Mouse (Mus musculus) forebrain, embryonic 13.5 days (tissue): ENCODE results near the gene Dhx8. TPM values are rescaled to one million over a fixed set of nuclear protein-coding genes. Genes with fewer than 3 reads are reported as not detected.

ENCODE experiments used
- ATAC-seq: fragments of 200-750 bp; cut with Nextera tagmentation; 2 replicates; pipeline ENCODE4 v1.8.0; 2017
- H3K27ac ChIP-seq: fragments of 300-500 bp; sonication (generic); 2 replicates; pipeline ENCODE4 v1.5.1; 2015; ENCODE audit warnings: inconsistent platforms, mild to moderate bottlenecking, moderate library complexity
- H3K27me3 ChIP-seq: fragments of 300-500 bp; sonication (generic); 2 replicates; pipeline ENCODE4 v1.6.1; 2015; ENCODE audit warnings: mild to moderate bottlenecking, inconsistent platforms
- H3K36me3 ChIP-seq: fragments of 300-500 bp; sonication (generic); 2 replicates; pipeline ENCODE4 v1.6.1; 2015; ENCODE audit warnings: mild to moderate bottlenecking, inconsistent platforms; ENCODE audit not compliant: poor library complexity, severe bottlenecking
- H3K4me1 ChIP-seq: fragments of 300-500 bp; sonication (generic); 2 replicates; pipeline ENCODE4 v1.6.1; 2015; ENCODE audit warnings: inconsistent platforms
- H3K4me2 ChIP-seq: fragments of 300-500 bp; sonication (generic); 2 replicates; pipeline ENCODE4 v1.6.1; 2015; ENCODE audit warnings: inconsistent platforms, mild to moderate bottlenecking, moderate library complexity
- H3K4me3 ChIP-seq: fragments of 300-500 bp; sonication (generic); 2 replicates; pipeline ENCODE4 v1.5.1; 2015; ENCODE audit warnings: mild to moderate bottlenecking, inconsistent platforms
- H3K9ac ChIP-seq: fragments of 300-500 bp; sonication (generic); 2 replicates; pipeline ENCODE4 v1.6.1; 2015; ENCODE audit warnings: mild to moderate bottlenecking, inconsistent platforms
- H3K9me3 ChIP-seq: fragments of 300-500 bp; sonication (generic); replicated peaks from 2 replicates; pipeline ENCODE4 v1.6.1; 2016; ENCODE audit warnings: inconsistent platforms
- whole genome bisulfite sequencing: fragments of 180-500 bp; shearing (Covaris S2); methylation state at CpG from one replicate; pipeline ENCODE4 v1.1.7; 2015; 5-methylcytosine and 5-hydroxymethylcytosine counted together
- polyA plus RNA-seq: library from polyadenylated mRNA; unstranded; fragments of >200 nt; fragmentation: Nextera tagmentation; extraction: Ambion mirVana; gene quantifications from 2 replicates; pipeline ENCODE4 v1.2.1, GENCODE M21; 2015

Dhx8 gene
- polyA plus RNA-seq, 1 experiment from 2014 or later = 44.8 TPM

DNA sequence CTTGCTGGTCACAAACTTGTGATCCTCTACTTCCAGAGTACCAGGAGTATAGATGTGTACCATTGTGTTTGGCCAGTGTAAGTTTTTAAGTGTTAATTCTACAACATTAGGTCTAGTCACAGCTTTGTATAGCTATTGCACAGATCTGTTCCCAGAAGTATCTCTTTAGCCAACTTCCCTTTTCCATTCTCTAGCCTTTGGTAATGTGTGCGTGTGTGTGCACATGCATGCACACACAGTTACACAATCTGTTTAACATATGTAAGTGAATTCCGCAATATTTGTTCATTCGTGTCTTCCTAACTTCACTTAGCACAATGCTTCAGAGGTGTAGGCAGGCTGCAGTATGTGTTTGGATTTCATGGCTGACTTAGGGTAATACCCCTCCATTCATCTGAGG is 26.8 kb downstream of the Dhx8 start:
- H3K27me3 ChIP-seq = no peaks in the 10 kb centered on the region
- no peaks in the 10 kb centered on the region for H3K4me1 ChIP-seq
- no peak overlapping the region for H3K27ac ChIP-seq
- peaks cover 89% of the 10 kb centered on the region for H3K36me3 ChIP-seq
- H3K9ac ChIP-seq = no peak overlapping the region
- H3K4me3 ChIP-seq = no peak overlapping the region
- no peaks in the 10 kb centered on the region for H3K9me3 ChIP-seq
- no peak for ATAC-seq
- H3K4me2 ChIP-seq = no peak overlapping the region
- 98% methylated on average over 3 of the region's 3 CpGs for WGBS

DNA sequence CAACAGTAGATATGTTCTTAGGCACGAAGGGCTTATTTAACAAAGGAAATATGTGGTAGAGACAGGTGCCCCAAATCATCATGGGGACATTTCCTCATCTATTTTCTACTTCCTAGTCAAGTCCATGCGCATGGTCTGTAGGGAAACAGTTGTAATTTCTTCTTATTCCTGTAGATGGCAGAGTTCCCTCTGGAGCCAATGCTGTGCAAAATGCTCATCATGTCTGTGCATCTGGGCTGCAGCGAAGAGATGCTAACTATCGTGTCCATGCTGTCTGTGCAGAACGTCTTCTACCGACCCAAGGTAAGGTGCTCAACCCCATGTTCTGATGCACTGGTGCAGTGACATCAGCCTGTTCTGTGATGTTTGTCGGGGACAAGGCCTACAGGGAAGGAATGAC is 31.0 kb downstream of the Dhx8 start:
- Histone ChIP-seq H3K27me3 (no peaks in the 10 kb centered on the region), H3K4me2 (no peak overlapping the region), H3K36me3 (peaks cover 89% of the 10 kb centered on the region), H3K9ac (no peak overlapping the region), H3K27ac (no peak overlapping the region), H3K4me3 (no peak overlapping the region), H3K9me3 (no peaks in the 10 kb centered on the region), H3K4me1 (no peaks in the 10 kb centered on the region)
- ATAC-seq = no peak
- WGBS = 53% methylated on average over 7 of the region's 7 CpGs

DNA sequence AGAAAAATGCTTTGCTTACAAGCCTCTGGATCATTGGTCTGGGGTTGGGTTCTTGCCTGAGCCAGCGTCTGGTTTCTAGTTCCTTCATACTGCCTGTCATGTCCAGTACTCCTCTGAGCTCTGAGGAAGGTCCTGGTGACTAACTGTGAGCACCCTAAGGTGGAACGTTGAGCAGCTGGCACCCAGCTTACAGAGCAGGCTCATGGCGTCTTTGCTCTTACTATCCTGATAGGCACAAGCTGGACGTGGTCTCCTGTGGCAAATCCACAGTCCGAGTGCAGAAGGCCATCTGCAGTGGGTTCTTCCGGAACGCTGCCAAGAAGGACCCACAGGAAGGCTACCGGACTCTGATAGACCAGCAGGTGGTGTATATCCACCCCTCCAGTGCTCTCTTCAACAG is 31.8 kb downstream of the Dhx8 start:
- 96% methylated on average over 8 of the region's 8 CpGs for WGBS
- no peaks in the 10 kb centered on the region for H3K27me3 ChIP-seq

DNA sequence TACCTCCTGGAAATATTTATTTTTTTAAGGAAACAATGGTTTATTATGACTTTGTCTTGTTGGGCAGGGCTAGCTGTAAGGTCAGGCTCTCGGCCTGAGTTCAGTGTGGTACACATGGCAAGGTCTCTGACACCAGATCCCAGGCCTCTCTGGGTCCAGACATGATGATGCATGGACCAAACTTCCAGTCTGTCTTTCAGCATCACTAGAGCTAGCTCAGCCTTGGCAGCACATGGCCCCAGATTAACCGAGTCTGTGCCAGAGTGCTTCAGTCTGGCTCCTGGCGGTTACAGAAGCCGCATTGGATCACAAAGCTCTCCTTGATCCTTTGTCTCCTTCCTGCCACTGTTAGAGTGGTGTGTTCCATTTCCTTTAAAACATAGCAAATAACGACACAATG is 34.6 kb downstream of the Dhx8 start:
- no peak for ATAC-seq

More for the DNA sequence above, 31.8 kb downstream of the Dhx8 start:
- Histone ChIP-seq H3K36me3 (peaks cover 89% of the 10 kb centered on the region), H3K4me2 (no peak overlapping the region), H3K4me3 (no peak overlapping the region), H3K9ac (no peak overlapping the region), H3K4me1 (no peaks in the 10 kb centered on the region), H3K27ac (no peak overlapping the region), H3K9me3 (no peaks in the 10 kb centered on the region)
- no peak for ATAC-seq

DNA sequence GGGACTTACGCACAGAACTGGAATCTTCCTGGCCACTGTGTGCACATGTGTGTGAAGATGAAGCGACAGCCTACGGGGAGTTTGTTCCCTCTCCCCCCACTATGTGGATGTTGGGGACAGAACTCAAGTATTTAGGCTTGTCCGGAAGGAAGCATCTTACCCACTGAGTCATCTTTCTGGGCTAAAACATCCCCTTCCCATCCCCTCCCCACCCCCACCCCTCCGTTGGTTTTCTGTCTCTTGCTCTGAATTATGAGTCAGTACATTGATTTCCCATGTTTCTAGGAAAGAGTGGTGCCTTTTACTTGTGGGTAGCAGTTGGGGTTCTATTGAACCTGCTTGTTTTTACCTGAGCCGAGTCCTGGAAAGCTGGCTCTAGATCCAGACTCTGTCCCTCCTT is 36.0 kb downstream of the Dhx8 start:
- H3K4me1 ChIP-seq = peaks cover 13% of the 10 kb centered on the region
- no peak for ATAC-seq
- H3K36me3 ChIP-seq = peaks cover 64% of the 10 kb centered on the region
- no peak overlapping the region for H3K27ac ChIP-seq
- no peak overlapping the region for H3K4me2 ChIP-seq
- no peak overlapping the region for H3K9ac ChIP-seq
- WGBS = 91% methylated on average over 6 of the region's 6 CpGs
- peaks cover 30% of the 10 kb centered on the region for H3K27me3 ChIP-seq
- H3K4me3 ChIP-seq = no peak overlapping the region
- no peaks in the 10 kb centered on the region for H3K9me3 ChIP-seq

More for the DNA sequence above, 34.6 kb downstream of the Dhx8 start:
- H3K9ac ChIP-seq = no peak overlapping the region
- H3K27me3 ChIP-seq = peaks cover 18% of the 10 kb centered on the region
- H3K9me3 ChIP-seq = no peaks in the 10 kb centered on the region
- H3K36me3 ChIP-seq = peaks cover 71% of the 10 kb centered on the region
- WGBS = 70% methylated on average over 5 of the region's 5 CpGs
- peaks cover 6% of the 10 kb centered on the region for H3K4me1 ChIP-seq
- no peak overlapping the region for H3K4me3 ChIP-seq
- H3K27ac ChIP-seq = no peak overlapping the region
- H3K4me2 ChIP-seq = no peak overlapping the region

DNA sequence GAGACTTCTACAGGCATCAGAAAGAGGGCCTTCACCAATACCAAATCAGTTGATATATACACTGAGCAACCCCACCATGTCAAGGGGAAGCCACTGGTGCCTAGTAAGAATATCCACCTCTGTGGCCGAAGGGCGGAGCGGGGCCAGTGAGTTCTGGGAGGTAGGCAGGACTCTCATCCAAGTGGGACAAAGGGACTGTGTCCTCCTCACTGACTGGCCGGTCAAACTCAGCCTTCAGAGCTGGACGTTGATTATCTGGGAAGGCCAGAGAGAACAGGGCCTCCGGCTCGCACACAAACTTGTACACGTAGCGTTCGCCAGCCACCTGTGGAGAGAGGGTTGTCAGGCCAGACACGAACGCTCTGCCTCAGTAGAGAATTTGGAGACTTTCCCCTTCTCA is 37.5 kb downstream of the Dhx8 start:
- no peaks in the 10 kb centered on the region for H3K9me3 ChIP-seq
- no peak overlapping the region for H3K9ac ChIP-seq
- no peak overlapping the region for H3K4me2 ChIP-seq
- 84% methylated on average over 12 of the region's 12 CpGs for WGBS
- ATAC-seq = no peak
- H3K4me1 ChIP-seq = peaks cover 13% of the 10 kb centered on the region
- H3K27ac ChIP-seq = no peak overlapping the region
- H3K4me3 ChIP-seq = no peak overlapping the region
- H3K36me3 ChIP-seq = peaks cover 50% of the 10 kb centered on the region
- peaks cover 43% of the 10 kb centered on the region for H3K27me3 ChIP-seq

DNA sequence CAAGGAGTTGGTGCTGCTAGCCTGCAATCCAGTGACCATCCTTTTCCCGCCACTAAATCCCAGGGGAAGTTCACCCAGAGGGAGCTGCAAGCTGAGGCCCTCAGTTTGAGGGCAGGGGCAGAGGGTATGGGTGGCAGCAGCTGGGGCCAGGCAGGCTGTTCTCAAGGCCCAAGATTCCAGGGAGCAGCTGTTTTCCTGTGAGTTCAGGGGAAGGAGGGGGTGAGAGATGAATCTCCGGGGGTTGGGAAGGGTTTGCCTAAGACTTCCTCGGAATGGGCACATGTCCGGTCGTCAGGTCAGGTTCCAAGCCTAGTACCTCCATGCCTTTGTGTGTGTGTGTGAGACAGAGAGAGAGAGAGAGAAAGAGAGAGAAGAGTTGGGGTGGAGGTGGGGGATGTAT is 39.3 kb downstream of the Dhx8 start:
- Histone ChIP-seq H3K27me3 (peaks cover 48% of the 10 kb centered on the region), H3K4me3 (no peak overlapping the region), H3K9ac (no peak overlapping the region), H3K9me3 (no peaks in the 10 kb centered on the region), H3K4me1 (peaks cover 13% of the 10 kb centered on the region), H3K27ac (no peak overlapping the region), H3K4me2 (peak overlapping the region; percentile 54), H3K36me3 (peaks cover 33% of the 10 kb centered on the region)
- 9% methylated on average over 5 of the region's 5 CpGs for WGBS
- ATAC-seq = no peak

DNA sequence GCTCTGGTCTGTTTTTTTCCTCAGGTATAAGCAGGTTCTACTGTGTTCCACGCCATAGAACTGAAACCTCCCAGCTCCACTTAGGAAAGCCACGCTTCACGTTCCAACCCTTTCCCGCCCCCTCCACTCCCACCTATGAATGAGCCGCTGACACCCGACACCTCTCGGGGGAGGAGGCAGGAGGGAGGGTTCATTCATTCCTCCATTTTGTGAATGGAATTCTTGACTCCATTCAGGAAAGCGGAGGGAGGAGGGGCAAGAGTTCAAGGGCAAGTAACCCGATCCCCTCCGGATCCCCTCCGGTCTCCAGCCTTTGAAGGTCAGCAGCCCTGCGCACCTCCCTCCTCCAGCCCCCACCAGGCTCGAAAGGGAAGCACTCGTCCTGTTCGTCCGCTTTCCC is 39.7 kb downstream of the Dhx8 start:
- Histone ChIP-seq H3K27ac (no peak overlapping the region), H3K4me1 (peaks cover 13% of the 10 kb centered on the region), H3K4me2 (peak overlapping the region; percentile 54), H3K9me3 (no peaks in the 10 kb centered on the region), H3K4me3 (no peak overlapping the region), H3K9ac (no peak overlapping the region), H3K36me3 (peaks cover 29% of the 10 kb centered on the region), H3K27me3 (peaks cover 50% of the 10 kb centered on the region)
- ATAC-seq = peak; percentile 38; the same call in 1 of the 2 replicates
- WGBS = 0% methylated on average over 16 of the region's 16 CpGs

DNA sequence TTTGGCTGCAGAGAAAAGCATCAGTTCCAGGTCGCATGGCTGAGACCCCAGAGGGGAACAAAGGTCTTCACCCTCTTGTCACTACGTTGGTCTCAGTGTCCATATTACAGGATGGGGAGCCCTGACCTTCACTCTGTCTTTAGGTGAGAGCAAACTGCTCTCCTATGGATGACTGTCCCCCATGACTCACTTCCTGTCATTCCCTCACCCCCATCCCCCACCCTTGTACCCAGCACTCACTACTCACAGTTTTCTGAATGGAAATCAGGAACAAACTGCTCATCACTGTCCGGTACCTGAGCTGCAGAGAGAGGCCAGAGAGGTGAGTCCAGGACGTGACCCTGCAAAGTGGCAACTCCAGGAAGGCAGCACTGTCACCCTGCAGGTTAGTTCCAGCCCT is 44.1 kb downstream of the Dhx8 start:
- WGBS = 74% methylated on average over 4 of the region's 4 CpGs
- H3K27ac ChIP-seq = no peak overlapping the region
- no peak overlapping the region for H3K4me2 ChIP-seq
- no peak overlapping the region for H3K9ac ChIP-seq
- H3K36me3 ChIP-seq = no peaks in the 10 kb centered on the region
- no peaks in the 10 kb centered on the region for H3K9me3 ChIP-seq
- no peak overlapping the region for H3K4me3 ChIP-seq
- peaks cover 11% of the 10 kb centered on the region for H3K4me1 ChIP-seq
- H3K27me3 ChIP-seq = peaks cover 63% of the 10 kb centered on the region
- no peak for ATAC-seq

DNA sequence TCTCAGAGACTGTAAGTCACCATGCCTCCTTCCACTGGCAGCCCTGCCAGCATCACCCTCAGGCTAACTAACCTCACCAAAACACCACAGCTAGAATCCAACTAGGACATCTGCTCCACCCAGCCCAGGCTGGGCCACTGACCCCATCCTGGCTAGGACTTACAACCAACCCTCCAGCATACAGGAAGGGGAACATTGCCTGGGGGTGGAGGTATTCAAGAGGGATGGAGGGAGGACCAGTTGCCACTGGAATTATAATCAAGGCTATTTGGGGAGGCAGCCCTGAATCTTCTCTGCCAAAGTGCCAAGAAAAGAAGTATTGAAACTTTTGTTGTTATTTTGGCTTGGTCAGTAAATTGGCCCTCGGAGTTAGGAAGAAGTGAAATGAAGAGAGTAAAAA is 50.4 kb downstream of the Dhx8 start:
- Histone ChIP-seq H3K27me3 (peaks cover 87% of the 10 kb centered on the region), H3K4me2 (no peak overlapping the region), H3K36me3 (no peaks in the 10 kb centered on the region), H3K4me3 (no peak overlapping the region), H3K9me3 (no peaks in the 10 kb centered on the region), H3K27ac (no peak overlapping the region), H3K4me1 (peaks cover 21% of the 10 kb centered on the region), H3K9ac (no peak overlapping the region)
- no peak for ATAC-seq
- WGBS = 52% methylated on average over 1 of the region's 1 CpGs

DNA sequence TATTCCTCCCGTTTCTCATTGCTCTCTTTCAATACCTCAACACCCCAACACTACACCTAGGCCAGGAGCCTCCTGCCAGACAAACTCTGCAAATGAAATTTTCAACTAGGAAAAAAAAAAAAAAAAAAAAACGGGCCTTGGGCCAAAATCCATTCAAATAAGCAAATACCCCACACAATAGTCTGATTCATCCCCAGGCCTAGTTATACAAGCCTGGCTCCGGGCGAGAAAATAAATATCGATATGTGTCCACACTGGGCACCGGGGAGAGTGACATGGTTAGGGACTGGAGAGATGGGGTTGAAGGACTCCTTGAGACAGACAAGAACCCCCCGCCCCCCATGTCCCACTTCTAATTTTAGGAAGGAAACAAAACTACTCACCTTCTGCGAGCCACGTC is 50.9 kb downstream of the Dhx8 start:
- no peak overlapping the region for H3K9ac ChIP-seq
- H3K9me3 ChIP-seq = no peaks in the 10 kb centered on the region
- H3K36me3 ChIP-seq = no peaks in the 10 kb centered on the region
- peaks cover 89% of the 10 kb centered on the region for H3K27me3 ChIP-seq
- peak overlapping the region; percentile 96 for H3K4me2 ChIP-seq
- WGBS = 15% methylated on average over 9 of the region's 9 CpGs
- H3K4me3 ChIP-seq = peak overlapping the region; percentile 51
- H3K4me1 ChIP-seq = peaks cover 21% of the 10 kb centered on the region
- ATAC-seq = no peak
- H3K27ac ChIP-seq = no peak overlapping the region

DNA sequence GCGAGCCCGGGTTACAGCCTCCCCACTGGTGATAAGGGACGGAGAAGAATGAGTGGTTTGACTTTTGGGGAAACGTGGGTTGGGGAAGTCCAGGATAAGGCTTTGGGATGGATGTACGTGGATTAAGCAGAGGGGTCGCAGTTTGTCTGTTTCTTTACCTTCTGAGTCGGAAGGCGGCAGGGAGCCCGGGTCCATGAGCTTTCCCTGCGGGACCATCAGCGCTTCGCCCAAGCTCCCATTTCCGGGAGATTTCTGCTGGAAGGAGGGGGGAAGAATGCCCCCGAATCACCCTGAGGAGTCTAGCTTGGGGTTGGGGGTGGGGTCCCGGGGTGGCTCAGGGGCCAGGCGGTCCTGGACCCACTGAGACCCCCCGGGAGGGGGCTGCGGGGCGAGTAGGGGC is 51.4 kb downstream of the Dhx8 start:
- H3K9ac ChIP-seq = peak overlapping the region; percentile 43
- peak overlapping the region; percentile 51 for H3K4me3 ChIP-seq
- peak overlapping the region; percentile 96 for H3K4me2 ChIP-seq
- WGBS = under 1% methylated on average over 19 of the region's 19 CpGs
- H3K9me3 ChIP-seq = no peaks in the 10 kb centered on the region
- peaks cover 90% of the 10 kb centered on the region for H3K27me3 ChIP-seq
- no peak overlapping the region for H3K27ac ChIP-seq
- peaks cover 21% of the 10 kb centered on the region for H3K4me1 ChIP-seq
- 0 out of 2 replicates have a peak, but pooled peaks have one; percentile 1 for ATAC-seq
- no peaks in the 10 kb centered on the region for H3K36me3 ChIP-seq

DNA sequence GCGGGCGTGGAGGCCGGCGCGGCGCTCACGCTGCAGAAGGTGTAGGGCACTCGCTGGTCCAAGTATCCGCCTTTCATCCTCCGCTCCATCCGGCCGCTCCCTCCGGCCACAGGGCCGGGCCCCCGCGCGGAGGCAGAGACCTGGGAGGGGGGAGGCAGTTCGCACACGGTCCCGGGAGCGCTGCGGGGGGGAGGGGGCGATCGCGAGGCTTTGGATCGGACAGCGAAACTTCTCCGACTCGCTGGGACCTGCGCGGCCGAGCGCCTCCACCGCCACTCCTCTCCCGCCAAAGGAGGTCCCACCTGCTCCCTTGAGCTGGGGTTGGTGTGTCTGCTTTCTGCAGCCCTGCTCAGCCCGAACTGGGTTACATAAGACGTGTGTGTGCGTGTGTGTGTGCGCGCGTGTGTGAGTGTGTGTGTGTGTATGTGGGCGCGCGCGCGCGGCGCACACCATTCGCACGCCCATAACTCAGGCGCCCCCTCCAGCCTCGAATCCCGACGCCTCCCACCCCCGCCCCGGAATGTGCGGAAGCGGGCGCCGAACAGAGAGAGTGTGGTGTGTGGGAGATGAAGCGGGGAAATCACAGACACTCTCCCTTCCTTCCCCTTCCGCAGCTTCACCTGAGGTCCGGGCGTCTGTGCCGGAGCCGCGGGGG is 51.9 kb downstream of the Dhx8 start:
- H3K9ac ChIP-seq = peak overlapping the region; percentile 43
- peak overlapping the region; percentile 96 for H3K4me2 ChIP-seq
- H3K36me3 ChIP-seq = no peaks in the 10 kb centered on the region
- peak; percentile 52 for ATAC-seq
- 0% methylated on average over 57 of the region's 67 CpGs for WGBS
- H3K4me1 ChIP-seq = peaks cover 21% of the 10 kb centered on the region
- peaks cover 90% of the 10 kb centered on the region for H3K27me3 ChIP-seq
- H3K27ac ChIP-seq = no peak overlapping the region
- H3K4me3 ChIP-seq = peak overlapping the region; percentile 51
- H3K9me3 ChIP-seq = no peaks in the 10 kb centered on the region
